Mouse (Mus musculus) common myeloid progenitor, adult 5-6 weeks (primary cell): ENCODE measurements around the gene Pcyox1. TPM values are rescaled to one million over a fixed set of nuclear protein-coding genes. Genes with fewer than 3 reads are reported as not detected.
A peak's percentile ranks its signal among the peaks of the same experiment; 100 is the strongest.
"Not testable (repeated sequence)": the region's sequence is repeated elsewhere in the genome, so short reads cannot be mapped to it uniquely, and the experiment has no call there.

ENCODE experiments used
- ATAC-seq: replicated peaks from 2 replicates; pipeline ENCODE4 v1.8.0; 2016; ENCODE audit warnings: low read depth, mild to moderate bottlenecking, moderate TSS enrichment, inconsistent platforms; ENCODE audit not compliant: poor library complexity, severe bottlenecking
- total RNA-seq: library from RNA; stranded (forward); fragments of 200-1000, 187-1606 nt; gene quantifications from 2 replicates; pipeline ENCODE4 v1.2.3, GENCODE M21; 2017

The Pcyox1 gene
- total RNA-seq, 1 experiment from 2014 or later = 42.2 TPM

DNA sequence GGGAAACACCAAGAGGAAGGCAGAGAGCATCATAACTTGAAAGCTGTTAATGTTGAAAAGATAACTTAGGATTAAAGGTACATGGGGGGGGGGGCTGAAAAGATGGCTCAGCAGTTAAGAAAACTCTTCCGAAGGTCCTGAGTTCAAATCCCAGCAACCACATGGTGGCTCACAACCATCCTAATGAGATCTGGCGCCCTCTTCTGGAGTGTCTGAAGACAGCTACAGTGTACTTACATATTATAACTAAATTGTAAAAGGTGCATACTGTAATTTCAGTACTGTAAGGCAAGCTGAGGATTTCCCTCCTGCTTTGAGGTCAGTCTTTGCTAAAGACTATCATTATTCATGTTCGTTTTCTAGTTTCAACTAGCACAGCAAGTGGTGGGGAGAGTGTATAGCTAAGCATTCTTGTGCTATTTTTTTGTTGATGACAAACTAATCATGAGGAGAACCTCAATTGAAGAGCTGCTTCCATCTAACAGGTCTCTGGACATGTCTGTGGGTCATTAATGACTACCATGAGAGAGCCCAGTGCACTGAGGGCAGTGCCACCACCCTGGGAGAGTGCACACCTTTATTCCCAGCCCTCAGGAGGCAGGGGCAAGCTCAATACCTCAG is 26.8 kb downstream of the Pcyox1 start:
- ATAC-seq = no peak

DNA sequence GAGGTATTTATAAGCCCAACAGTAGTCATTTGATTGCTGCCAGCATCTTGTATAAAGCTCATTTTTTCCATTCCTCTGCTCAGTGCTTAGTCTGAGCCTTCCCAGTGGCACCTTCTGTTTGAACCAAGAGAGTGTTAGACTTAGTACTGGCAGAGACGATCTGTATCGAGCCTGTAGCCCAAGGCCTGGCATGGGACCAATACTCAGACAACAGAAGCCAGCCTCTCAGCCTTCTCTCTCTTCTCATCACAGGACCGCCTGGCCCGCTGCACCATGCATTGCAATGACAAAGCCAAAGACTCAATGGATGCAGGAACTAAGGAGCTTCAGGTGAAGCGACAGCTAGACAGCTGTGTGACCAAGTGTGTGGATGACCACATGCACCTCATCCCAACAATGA is 28.5 kb downstream of the Pcyox1 start:
- no peak for ATAC-seq

DNA sequence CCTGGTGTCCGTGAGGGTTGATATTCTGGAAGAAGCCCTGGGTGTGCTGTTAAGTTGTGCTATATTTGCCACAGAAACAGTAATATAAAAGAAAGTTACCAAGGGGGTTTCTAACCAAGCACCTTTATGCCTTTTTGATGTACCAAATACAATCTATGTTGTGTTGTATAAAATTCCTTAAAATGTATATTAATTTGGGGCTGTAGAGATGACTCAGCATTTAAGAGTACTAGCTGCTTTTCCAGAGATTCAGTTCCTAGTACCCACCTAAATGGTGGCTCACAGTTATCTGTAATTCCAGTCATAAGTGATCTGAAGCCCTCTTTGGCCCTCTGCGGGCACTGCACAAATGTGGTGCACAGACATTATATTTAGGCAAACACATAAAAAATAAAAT is 30.1 kb downstream of the Pcyox1 start:
- ATAC-seq = no peak

DNA sequence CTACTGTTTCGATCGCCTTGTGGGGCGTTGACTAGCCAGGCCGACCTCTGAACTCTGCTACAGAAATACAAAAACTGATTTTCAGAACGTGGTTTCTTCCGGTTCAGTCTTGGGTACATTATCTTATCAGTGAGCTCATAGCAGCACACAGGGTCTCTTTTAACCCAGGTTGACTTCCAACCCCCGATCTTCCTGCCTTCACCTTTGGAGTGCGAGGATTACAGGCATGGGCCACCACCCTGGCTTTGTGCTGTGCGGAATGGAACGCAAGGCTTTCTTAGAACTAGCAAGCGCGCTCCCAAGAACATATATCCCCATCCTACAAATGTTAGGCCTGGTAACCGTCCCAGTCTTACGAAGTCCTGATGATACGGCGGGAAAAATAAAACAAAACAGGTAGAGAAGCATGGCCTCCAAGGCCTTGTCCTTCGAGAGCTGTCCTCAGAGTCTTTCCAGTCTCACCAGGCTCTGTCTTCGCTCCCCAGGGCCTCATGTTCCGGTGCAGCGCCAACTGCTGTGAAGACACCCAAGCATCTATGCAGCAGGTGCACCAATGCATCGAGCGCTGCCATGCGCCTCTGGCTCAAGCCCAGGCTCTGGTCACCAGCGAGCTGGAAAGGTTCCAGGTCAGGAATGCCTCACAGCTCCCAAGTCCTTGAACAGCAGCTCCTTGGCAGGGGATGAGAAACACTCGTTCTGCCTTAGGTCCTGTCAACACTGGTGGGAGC is 30.7 kb downstream of the Pcyox1 start:
- no peak for ATAC-seq

DNA sequence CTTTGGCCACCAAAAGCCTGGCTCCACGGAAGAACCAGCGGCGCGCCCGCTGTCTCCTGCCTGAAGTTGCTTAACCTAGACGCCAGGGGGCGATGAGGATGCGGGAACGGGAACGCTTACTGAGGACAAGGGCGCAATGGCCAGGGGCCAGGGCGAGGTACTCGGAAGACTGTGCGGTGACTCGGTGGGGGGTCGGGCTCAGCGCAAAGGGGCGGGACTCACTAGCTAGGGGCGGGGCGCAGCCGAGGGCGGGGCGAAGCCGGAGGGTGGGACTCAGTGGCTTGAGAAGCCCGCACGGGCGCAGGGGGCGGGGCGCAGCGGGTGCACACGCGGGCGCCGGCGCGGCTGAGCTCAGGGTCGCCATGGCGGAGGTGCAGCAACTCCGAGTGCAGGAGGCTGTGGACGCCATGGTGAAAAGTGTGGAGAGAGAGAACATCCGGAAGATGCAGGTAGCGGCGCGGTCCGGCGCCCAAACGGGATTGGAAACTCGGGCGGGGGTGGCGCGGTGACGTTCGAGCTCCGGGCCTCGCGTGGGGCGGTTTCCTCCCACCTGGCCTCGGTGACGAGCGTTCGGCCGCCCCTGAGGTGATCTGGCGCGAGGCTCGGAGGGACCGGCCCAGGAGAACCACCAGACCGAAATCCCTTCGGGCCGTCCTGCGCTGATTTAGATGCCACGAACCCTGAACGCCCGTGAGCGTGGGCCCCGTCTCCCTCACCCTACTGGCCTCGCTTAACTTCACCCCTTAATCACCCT is 31.4 kb downstream of the Pcyox1 start, which contains the start of gene Fam136a:
TSS of gene Fam136a (plus strand) at position 276 of the 754 bp plus-strand sequence.
- ATAC-seq = peak; percentile 95

DNA sequence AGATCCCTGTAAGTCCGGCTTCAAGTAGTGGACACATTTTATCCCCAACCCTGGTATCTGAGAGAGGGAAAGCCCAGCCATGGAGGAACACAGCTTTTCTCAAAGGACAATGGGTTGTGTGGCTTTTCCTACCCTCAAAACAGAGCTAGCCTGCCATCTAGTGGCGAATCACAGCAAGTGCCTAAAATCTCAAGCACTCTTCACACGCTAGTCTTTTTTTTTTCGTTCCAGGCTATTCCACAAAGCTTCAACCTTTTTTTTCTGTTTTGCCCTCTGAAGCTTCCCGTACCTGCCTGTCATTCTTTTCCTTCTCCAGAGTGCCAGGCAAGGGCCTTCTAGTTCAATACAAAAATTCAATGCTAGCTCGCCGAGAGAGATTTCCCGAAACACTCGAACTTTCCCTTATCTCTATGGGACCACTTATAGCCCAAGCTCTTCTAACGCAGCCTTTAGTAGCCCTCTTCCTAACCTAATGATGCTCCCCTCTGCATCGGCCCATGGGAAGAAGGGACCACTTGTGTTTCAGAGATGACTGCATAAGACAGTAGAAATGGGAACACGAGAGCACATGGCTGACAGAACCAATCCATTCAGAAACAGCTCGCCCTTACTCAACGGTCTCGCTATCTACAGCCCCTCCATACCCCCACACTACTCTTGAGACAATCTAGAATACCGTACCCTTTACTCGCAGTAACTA is 32.4 kb downstream of the Pcyox1 start:
- ATAC-seq = peak; percentile 56

DNA sequence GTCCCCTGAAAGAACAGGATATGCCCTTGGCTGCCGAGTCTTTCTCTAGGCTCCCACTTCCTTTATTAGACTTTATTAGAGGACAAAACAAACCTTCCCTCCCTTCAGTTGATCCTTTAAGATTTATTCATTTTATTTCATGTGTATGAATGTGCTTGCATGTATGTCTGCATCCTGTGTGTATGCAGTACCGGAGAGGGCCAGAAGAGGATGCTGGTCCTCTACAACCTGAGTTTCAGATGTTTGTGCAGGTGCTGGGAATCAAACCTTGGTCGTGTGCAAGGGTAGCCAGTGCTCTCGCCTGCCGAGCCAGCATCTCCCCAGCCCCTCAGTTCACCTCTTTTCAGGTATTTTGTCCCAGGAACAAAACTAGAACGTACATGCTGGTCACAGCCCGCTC is 35.6 kb downstream of the Pcyox1 start:
- no peak for ATAC-seq

DNA sequence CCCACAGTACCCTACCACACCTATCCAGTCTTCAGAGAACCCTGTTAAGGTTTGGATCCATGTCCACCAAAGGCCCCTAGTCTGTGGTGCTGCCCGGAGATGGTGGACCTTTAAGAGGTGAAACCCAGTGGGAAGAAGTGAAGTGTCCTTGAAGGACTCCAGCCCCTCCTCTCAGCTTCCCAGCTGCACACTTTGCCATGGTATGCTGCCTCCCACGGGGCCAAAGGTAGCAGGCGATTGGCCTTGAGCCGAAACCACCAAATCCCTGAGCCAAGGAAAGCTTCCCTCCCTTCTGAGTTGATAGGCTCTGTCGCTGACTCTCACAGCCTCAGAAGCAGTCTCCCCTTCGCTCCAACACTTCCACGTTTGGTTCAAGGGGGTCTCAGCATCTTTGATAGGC is 36.3 kb downstream of the Pcyox1 start:
- ATAC-seq = no peak

DNA sequence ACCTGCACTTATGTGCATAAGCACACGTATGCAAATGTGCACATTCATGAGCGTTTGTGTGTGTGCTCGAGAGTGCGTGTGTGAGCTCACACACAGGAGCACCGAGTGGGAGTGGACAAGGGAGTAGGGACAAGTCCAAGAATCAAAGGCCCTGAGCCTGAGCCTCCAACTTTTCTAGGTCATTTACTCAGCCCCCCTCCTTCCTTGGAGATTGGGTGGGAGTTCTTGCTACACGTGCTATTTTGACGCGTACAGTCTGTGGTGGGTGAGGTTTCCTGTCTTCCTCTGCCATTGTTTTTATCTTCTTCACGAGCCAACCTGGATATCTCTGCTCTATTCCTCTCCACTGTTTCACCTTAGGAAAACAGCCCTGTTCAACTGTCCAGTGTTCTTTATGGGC is 40.0 kb downstream of the Pcyox1 start:
- peak; percentile 39; the same call in 1 of the 2 replicates for ATAC-seq

DNA sequence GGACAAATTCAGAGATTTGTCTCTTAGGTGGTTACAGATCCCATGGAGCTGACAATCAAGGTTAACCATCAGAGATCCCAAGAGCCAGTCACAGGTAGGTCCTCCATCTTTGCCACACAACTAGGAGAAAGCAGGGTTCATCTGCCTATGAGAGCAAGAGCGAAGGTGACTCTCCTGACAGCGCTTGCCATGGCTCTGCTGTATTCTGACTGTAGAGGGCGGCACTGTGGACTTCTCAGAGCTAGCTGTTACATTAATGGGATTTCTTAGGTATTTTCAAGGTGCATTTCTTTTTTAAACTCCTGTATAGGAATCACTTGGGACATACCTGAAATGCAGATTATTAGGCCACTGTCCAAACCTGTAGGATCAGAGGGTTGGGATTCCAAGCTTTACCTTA is 42.0 kb downstream of the Pcyox1 start:
- ATAC-seq = no peak

DNA sequence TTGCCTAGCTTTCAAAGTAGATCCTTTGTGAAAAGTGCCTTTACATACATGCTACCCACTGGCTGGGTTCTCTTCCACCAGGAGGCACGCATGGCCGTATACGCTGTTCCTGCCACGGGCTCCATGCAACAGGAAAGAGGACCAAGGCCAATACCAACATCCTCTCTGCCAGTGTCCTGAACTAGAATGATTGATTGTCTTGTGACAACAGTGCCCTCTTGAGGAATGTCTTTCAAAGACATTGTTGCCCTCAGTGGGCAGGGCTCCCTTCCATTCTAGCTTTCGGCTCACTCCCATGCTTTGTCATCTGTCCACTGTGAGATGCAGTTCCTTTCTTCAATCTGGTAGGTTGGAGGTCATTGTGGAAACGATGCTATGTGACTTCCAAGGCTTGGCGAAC is 47.7 kb downstream of the Pcyox1 start:
- ATAC-seq = peak; percentile 81

DNA sequence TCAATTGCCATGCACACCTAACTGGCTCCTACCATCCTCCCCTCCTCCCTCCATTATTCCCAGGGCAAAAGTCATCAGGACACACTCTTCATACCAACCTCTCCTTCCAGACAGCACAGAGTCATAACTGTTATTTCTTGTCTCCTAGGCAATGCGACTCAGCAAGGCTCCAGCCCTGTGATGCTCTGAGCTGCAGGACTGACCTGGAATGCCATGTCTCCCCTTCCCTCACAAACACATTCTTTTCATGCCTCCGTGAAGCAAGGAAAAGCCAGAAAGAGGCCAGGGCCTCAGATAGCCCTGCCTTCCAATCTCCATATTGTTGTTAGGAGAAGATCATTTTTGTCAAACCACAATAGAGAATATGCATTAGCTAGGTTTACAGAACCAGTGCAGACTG is 50.9 kb downstream of the Pcyox1 start:
- no peak for ATAC-seq

DNA sequence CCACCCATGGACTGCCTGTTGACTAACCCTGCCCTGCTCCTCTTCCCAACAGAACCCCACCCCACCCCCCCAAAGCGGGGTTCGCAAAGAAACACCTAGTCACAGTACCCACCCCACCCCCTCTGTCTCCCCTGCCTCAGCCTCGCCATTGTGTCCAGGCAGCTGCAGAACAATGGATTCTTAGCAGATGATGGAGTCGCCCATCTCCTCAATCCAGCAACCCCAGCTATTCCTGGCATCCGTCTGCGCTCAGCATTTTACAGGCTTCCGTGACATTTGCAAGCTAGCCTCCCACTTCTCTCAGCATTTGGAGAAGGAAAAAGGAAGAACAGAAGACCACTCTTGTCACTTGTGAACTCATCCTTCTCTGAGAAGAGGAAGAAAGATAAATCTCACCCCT is 53.3 kb downstream of the Pcyox1 start:
- ATAC-seq = no peak

DNA sequence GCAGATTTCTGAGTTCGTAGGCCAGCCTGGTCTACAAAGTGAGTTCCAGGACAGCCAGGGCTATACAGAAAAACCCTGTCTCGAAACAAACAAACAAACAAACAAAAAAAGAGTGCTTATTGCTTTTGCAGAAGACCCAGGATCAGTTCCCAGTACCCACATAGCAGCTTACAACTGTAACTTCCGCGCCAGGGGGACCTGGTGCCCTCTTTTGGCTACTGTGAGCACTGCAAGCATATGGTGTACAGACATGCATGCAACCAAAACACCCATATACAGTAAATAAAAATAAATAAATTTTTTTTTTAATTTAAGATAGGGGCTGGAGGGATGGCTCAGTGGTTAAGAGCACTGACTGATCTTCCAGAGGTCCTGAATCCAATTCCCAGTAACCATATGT is 60.6 kb downstream of the Pcyox1 start:
- ATAC-seq = not testable (repeated sequence)

Other genes with a start within 250 kb of the Pcyox1 start
- not detected in 2 replicates for gene Tgfa, start 201.9 kb downstream of the Pcyox1 start, total RNA-seq
- gene Fam136a, start 31.5 kb downstream of the Pcyox1 start, total RNA-seq = 63.1 and 85.5 TPM in 2 replicates
- gene Snrpg, start 25.9 kb downstream of the Pcyox1 start, total RNA-seq = 75.2 and 119 TPM in 2 replicates
- gene Tia1, start 7.1 kb upstream of the Pcyox1 start, total RNA-seq = 110 and 120 TPM in 2 replicates
- not detected in 2 replicates for gene Gm44790, start 29.5 kb upstream of the Pcyox1 start, total RNA-seq
- 37.6 and 42.6 TPM in 2 replicates for gene C87436, start 41.2 kb upstream of the Pcyox1 start, total RNA-seq
- gene Pcbp1, start 129.2 kb upstream of the Pcyox1 start, total RNA-seq = 115 and 172 TPM in 2 replicates
- 0.55 TPM in 1 of 2 replicates, not detected in the other for gene Asprv1, start 231.0 kb upstream of the Pcyox1 start, total RNA-seq